Mouse (Mus musculus) thymus, postnatal 36 days (tissue): ENCODE results near the gene Plxnb1.
"Not testable (repeated sequence)": the region's sequence is repeated elsewhere in the genome, so short reads cannot be mapped to it uniquely, and the experiment has no call there.

Experiments used
- DNase-seq, 2 experiments: peaks; one replicate each; pipeline ENCODE4 v3.0.0; 2022; ENCODE audit warnings: mixed read lengths in 2 of 2

The Plxnb1 gene

DNA sequence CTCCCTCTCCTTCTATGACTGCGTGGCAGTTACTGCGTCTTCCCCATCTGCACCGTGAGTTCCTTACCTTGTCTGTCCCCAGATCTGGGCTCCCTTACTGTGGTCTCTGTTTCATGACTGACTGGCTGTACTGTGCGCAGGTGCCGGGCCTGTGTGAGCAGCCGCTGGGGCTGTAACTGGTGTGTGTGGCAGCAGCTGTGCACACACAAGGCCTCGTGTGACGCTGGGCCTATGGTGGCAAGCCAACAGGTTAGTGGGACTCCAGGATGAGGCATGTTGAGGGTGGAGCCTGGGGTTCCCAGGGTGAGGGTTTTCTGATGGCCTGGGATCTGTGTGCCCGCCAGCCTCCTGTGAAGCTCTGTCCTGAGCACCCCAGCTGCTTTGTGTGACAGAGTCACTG is 8.9 kb downstream of the Plxnb1 start:
- DNase-seq, result no peak

DNA sequence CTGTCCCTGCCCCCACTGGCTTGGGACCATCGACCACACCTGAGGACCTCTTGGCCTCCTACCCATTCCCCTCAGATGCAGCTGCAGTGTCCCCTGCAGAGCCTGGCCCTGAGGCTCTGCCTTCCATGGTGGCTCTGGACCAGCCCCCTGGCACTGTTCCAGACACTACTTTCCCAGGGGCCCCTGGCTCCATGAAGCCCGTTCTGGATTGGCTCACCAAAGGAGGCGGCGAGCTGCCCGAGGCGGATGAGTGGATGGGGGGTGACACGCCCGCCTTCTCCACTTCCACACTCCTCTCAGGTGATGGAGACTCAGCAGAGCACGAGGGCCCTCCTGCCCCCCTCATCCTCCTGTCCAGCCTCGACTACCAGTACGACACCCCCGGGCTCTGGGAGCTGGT is 9.8 kb downstream of the Plxnb1 start:
- DNase-seq, result no peak

- no peak for DNase-seq
Observed at GRCm38 (mm10) chr9:109105648-109106047, 10.5 kb downstream of the Plxnb1 start.

- no peak for DNase-seq
Observed at GRCm38 (mm10) chr9:109107341-109107740, 12.2 kb downstream of the Plxnb1 start.

- no peak for DNase-seq
Observed at GRCm38 (mm10) chr9:109110240-109110639, 15.1 kb downstream of the Plxnb1 start.

- DNase-seq, result no peak
Observed at GRCm38 (mm10) chr9:109111101-109111500, 15.9 kb downstream of the Plxnb1 start.

- peak in 1 of 2 experiments; percentile 2 for DNase-seq
Observed at GRCm38 (mm10) chr9:109111591-109111990, 16.4 kb downstream of the Plxnb1 start.

- peak in 1 of 2 experiments; percentile 1 for DNase-seq
Observed at GRCm38 (mm10) chr9:109113331-109113730, 18.1 kb downstream of the Plxnb1 start.

DNA sequence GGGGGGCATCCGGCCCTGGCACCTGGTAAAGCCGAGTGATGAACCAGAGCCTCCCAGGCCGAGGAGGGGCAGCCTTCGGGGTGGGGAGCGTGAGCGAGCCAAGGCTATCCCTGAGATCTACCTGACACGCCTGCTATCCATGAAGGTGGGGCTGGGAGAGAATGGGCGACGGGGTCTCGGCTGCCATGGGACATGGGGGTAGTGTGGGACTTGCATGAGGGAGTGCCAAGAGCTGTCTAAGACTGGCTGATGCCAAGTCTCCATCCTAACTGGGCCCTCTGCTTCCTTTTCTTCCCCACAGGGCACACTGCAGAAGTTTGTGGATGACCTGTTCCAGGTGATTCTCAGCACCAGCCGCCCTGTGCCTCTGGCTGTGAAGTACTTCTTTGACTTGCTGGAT is 19.1 kb downstream of the Plxnb1 start:
- peak in 1 of 2 experiments; percentile 2 for DNase-seq

DNA sequence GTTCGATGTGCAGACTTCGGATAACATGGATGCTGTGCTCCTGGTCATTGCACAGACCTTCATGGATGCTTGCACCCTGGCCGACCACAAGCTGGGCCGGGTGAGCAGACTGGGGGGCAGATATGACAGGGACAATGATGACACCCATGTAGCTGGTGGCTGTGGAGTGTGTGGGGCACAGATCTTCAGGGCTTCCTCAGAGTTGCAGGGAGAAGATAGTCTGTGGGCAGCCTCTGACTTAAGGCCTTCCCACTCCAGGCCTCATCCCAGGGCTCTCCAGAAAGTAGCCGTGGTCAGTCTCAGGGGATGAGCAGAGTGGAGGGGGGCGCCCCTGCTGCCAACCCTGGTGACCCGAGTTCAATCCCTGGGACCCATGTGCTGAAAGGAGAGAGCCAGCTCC is 19.7 kb downstream of the Plxnb1 start:
- peak in 1 of 2 experiments; percentile 0 for DNase-seq

- no peak for DNase-seq
Observed at GRCm38 (mm10) chr9:109116205-109116604, 21.0 kb downstream of the Plxnb1 start.

DNA sequence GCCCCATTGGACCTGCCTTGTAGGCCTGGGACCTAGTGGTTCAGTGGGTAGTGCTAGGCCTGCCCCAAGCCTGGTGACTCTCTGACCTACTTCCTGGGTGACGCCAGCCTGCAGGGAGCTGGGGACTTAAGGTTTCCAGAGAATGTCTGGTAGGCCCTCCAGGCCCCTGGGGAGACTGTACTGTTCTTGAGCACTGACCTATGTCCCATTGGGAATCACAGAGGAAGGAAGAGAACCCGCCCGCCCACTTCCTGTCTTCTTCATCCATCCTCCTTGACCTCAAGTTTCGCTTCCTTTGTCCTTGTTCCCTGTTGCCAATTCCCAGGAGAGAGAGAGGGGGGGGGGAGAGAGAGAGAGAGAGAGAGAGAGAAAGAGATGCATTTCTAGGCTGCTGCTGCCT is 22.9 kb downstream of the Plxnb1 start:
- no peak for DNase-seq

DNA sequence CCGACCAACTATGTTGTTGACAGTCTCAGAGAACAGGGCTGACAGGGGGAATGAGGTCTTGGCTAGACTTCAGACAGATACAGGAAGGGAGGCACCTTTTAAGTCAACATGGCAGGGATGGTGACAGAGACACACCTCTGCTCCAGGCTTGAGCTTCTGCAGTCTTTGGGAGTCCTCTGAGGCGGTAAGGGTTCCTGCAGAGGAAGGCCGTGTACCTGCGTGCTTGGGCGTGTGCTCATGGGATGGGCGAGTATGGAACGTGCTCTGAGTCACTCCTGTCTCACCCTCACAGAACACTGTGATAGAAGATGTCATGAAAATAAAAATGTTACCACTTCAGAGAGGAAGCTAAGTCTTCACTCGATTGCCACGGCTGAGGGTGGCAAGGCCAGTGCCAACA is 24.4 kb downstream of the Plxnb1 start:
- no peak for DNase-seq

- no peak for DNase-seq
Observed at GRCm38 (mm10) chr9:109120956-109121355, 25.8 kb downstream of the Plxnb1 start.

DNA sequence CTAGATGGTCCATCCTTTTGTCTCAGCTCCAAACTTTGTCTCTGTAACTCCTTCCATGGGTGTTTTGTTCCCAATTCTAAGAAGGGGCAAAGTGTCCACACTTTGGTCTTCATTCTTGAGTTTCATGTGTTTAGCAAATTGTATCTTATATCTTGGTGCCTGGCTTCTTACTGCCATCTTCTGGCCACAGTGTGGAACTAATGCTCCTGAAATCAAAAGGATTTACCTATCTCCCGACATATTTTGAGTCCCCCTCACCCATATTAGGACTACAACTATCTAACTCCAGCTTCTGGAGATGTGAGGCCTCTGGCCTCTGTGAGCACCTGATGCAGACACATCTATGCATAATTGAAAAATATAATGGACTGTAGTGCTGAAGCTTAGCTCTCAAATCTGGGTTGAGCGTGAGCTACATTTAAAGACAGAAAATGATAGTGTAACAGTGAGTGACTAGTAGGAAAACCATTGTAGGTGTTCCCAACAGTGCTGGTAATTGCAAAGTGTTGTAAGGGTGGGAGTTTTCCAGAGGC is 27.4 kb downstream of the Plxnb1 start:
- peak in 1 of 2 experiments; percentile 34 for DNase-seq

GRCm38 (mm10) chr9:109123266-109123665 is 28.1 kb downstream of the Plxnb1 start:
- DNase-seq, result no peak

DNA sequence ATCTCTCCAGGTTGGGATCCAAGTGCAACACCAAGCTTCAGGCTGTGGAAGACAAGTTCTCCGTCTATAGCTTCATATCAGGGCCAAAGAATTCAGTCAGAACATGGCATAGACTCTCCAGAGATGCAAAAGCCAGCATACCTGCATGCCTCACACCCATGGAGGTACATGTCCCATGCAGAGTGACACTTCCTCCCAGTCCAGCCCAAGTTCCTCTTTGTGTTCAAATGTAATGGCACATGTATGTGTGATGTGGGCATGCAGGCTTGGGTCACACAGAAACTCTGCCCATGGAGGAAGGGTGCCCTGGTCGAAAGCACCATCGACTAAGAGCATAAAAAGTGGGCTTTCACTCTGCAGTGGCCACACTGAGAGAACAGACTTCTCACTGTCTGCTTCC is 29.0 kb downstream of the Plxnb1 start:
- no peak for DNase-seq

DNA sequence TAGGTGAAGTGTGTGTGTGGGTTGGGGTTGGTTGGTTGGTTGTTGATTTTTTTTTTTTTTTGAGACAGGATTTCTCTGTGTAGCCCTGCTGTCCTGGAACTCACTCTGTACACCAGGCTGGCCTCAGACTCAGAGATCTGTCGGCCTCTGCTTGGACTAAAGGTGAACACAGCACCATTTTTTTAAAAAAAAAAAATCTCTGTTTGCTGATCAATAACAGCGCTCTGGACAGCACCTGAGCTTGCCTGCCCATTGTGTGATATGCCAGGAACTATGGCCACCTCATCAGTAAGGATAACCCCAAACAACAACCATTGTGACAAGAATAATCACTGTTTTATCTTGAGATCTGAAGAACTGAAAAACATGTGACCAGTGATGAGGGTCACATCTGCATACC is 29.9 kb downstream of the Plxnb1 start:
- DNase-seq, result no peak

DNA sequence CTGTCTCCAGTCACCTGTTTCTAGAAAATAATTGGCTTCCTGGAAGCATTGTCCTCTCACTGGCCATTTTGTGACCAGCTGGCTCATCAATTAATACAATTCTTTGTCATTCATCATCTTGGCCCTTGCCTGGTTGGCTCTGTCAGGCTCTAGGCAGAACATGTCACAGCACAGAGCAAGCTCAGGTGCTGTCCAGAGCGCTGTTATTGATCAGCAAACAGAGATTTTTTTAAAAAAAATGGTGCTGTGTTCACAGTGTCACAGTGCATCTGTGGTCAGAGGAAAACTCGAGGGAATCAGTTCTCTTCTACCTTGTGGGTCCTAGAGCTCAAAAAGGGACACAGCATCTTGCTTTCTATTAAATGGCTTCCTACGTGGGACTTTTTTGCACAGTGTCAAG is 30.3 kb downstream of the Plxnb1 start:
- no peak for DNase-seq

- no peak for DNase-seq
Observed at GRCm38 (mm10) chr9:109127076-109127475, 31.9 kb downstream of the Plxnb1 start.

DNA sequence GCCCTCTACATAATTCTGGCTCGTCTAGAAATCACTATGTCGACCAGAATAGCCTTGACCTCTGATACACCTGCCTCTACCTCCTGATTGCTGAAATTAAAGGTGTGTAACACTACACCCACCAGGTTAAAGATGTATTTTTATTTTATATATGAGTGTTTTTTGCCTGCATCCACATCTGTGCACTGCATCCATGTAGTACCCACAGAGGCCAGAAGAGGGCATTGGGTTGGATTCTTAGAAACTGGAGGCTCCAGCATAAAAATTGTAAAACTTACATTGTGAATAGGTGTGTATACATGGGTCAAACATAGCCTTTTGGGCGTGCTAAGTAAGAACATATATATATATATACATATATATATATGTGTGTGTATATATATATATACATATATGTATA is 33.0 kb downstream of the Plxnb1 start:
- DNase-seq, result no peak

DNA sequence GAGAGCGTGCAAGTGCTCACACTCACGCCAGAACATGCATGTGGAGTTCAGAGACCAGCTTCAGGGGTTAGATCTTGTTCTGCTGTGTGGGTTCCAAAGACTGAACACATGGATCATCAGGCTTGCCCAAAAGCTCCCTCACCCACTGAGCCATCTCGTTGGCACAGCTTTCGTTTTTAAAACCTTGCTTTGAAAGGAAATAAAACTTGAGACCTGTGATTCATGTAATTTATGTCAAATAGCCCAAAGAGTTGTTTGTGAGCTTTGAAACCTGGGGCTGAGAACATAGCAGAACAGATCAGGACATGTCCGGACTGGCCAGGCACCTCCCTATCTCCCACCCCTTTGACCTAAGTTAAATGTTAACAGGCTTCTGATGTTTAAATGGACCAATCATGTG is 34.9 kb downstream of the Plxnb1 start:
- no peak for DNase-seq

DNA sequence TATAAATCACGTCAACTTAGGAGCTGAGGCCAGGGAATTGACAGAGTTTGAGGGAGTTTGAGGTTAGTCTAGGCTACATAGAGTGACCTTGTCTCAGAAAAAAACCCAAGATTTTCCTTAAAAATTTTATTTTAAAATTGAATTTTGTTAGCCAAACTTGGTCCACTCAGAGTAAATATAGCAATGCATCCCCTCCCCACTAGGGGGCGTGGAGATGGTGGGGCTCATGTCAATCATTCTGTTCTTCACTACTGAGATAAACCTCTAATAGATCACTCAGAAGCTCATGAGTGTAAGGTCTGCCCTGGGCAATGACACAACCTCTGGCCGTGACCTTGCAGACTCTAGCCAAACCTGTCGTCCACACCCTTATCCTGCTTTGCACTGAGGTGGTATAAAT is 45.2 kb downstream of the Plxnb1 start:
- not testable (repeated sequence) for DNase-seq

DNA sequence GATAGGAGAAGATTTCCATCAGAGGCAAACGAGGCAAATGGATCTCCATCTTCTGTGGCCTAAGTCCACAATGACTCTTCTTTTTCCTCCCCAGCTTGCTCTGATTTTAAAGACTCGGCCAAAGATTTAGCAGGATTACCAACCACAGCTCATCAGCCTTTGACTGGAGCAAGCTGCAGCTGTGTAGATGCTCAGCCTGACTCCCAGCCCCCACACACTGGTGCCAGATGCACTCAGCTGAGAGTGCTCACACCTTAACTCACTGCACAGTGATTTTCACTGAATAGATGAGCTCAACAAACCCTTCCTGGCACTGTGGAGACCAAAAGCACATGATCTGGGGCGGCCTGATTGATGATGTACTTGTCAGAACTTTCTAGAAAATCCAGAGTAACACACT is 66.8 kb downstream of the Plxnb1 start, which contains the start of gene Fbxw21:
TSS of gene Fbxw21 (minus strand) at position 101 of the 400 bp plus-strand sequence.
- no peak for DNase-seq

DNA sequence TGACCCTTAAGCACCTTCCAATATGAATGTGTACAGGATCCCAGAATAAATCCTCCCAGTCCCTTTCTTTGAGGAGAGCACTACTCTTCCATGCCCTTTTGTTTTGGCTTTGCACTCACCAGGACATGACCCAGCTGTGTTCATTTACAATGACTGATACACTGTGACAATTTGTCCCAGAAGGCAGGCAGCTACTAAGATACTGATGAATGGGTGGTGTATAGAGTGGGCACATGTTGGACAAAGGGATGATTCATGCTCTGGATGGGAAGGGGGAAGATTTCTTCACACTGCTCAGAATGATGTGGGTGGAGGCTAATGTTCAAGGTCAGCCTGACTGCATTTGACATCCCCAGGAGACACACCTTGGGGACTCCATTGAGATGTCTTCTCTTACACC is 72.1 kb downstream of the Plxnb1 start:
- DNase-seq, result no peak
